Mouse (Mus musculus): ENCODE data around the gene Npc2.

Npc2 gene

DNA sequence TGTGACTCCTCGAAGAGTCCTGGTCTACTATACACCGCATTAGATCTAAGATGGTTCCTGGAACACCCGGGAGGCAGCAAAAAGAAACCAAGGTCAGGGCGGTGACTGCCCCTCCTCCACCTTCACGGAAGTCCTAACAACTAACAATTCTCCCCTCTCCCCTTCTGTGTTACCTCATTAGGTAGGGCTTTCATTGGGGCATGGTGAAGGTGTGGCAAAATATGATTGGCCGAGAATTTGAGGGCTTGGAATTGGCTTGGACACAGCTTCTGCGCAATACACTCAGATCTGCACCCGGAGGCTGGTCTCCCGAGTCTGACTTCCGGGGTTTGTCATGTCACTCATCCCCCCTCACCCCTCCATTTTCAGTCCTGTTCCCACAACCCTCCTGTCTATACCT, 44.5 kb downstream of the Npc2 start:
- DNase-seq (ENCODE audit: low spot score in 2 of 2): no peak

DNA sequence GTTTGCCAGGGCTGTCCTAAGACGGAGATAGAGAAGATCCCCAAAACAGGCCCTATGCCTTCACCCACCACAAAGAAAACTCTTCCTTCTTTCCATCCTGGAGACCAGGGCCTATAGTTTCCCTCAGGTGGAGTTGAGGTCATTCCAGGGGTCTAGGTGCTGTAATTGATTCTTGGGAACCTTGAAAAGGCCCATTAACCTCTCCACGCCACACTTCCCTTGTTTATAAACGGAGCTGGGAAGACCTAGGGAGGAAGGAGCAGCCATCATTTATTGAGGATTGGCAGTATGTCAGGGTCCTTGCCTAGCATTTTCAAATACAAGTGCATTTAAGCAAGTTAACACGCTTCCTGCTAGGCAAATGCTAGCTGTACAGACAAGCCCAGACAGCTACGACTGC, 45.5 kb downstream of the Npc2 start:
- no peak for DNase-seq (ENCODE audit: low spot score in 2 of 2)

DNA sequence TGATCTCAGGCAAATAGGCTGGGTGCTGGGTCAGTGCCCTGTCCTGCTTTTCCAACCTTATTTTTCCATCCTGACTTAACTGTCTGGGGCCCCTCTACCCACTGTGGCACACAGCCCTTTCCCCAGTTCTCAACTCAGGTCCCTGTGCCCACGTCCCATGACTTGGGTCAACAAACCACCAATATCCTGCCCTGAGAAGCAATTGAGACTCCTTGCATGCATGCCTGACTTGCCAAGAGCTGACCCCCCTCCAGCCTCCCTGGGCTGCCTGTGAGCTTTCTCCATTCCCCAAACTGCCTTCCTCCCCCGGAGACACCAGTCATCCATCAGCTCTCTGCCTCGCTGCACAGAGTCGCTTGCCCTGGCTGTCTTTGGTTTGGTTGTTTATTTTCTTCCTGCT, 46.0 kb downstream of the Npc2 start:
- no peak for DNase-seq (ENCODE audit: low spot score in 2 of 2)

DNA sequence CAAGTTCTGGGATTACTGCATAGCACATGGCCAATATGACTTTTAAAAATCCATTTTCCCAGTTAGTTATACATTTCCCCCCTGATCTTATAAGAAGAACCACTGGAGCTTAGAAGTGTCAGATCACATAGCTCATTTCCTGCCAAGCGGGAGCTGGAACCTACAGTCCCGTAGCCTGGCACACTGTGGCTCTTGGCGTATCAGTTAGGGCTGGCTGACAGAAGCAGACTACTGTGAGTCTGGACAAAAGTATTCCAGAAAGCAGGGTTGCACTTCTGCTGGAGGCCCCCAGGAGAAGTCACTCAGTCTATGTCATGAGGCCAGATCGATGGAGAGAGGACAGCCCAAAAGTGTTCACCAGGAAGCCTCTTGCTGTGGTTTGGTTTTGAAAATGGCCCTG, 46.6 kb downstream of the Npc2 start:
- DNase-seq (ENCODE audit: low spot score in 2 of 2): no peak

DNA sequence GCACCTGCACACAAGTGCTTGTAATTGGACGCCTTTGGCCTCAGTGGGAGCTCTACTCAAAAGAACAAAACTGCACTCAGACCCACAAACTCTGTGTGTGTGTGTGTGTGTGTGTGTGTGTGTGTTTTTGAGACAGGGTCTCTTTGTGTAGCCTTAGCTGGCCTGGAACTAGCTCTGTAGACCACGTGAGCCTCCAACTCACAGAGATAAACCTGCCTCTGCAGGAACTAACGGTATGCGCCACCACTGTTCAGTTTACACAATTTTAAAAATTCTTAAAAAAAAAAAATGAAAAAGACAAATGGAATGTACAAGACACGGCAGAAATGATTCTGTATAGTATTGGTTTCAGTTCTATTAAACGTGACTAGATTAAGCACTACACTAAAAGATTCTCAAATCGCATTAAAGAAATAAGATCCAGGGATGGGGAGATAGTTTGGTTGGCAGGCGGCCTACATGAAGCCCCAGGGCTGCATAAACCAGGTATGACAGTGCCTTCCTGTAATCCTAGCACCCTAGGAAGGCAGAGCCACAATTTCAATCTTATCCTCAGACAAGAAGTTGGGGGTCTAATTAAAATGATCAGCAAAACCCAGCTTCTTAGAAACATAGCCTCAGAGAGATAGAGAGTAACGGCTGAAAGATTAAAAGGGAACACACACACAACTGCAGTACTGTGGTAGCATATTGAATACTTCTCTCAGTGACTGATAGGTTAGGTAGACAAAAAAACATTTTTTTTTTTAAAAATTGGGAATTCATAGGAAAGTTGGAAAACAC, 54.3 kb downstream of the Npc2 start:
- no peak for DNase-seq (ENCODE audit: low spot score in 2 of 2)

DNA sequence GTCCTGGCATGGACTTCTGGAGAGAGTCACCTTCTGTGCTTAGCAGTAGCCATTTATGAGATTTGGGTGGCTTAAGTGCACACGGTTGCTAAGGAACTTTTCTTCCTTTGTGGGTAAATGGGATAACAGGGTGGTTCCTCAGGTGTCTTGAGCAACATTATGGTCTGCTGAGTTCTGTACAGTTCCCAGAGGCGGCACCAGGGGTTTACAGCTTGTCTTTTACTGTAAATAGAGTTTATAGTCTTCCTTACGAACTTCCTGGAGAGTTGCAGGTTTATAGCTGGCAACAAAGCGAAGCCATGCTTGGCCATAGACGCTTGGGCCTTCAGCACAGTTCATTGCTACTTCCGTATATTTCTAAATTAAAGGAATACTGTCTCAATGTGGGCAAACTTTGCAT, 58.4 kb downstream of the Npc2 start:
- DNase-seq (ENCODE audit: low spot score in 2 of 2): no peak

DNA sequence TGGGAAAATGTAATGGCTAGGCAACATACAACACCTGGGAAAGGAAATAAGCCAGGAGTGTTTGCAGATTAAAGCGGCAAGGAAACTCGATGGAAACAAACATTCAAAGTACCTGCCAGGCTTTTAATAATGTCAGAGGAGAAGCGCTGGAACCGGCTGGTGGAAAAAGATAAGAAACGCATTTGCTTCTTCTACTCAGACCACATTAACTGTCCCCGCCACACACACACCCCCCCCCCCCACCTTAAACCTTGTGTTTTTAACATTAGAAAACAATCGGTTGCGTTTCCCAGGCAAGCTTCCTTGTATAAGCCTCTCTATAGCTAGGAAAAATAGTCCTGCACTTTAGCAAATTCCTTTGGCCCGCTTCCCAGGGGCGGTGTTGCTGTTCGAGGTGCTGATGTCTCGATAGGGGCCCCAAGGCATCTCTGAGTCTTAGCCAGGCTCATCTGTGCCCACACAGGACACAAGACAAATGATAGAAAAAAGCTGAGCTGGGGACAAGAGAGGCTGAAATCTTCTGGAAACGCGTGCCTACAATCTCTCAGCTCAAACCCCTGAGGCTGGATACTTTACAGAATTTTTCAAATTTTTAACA, 63.0 kb downstream of the Npc2 start:
- DNase-seq (ENCODE audit: low spot score in 2 of 2): no peak

DNA sequence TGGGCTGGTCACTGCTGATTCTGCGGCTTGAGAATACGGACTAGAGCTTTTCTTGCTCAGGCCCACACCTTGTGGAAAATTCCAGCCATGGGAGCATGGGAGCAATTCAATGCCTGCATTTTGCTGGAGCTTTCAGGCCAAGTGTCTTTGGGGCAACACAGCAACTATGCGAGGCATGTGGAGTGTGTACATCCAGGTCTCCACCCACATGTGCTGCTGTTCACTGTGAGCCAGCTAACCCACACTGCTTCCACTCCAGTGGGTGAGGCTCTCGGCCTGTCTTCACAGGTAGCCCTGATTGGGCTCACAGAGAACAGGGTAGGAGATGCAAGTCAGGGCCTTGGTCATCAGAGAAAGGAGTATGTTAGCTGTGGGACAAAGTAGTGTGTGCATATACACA, 65.1 kb downstream of the Npc2 start:
- DNase-seq (ENCODE audit: low spot score in 2 of 2): no peak

DNA sequence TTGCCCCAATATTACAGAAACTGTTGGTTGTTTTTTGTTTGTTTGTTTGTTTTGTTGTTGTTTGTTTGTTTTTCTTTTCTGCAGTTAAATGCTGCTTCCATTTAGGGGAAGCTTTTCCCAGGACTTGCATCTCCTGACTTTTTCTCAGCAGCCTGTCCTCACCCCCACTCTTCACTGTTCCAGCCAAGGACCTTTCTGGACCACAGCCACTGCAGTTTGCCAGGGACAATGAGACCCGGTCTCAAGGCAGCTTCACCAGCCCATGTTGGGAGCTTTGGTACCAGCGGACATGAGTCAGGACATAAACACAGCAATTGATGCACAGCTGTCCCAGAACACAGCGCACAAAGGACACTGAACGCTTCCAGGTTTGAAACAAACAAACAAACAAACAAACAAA, 66.1 kb downstream of the Npc2 start:
- no peak for DNase-seq (ENCODE audit: low spot score in 2 of 2)
